Mouse (Mus musculus) spleen, adult 2 months (tissue): ENCODE results near the gene R3hdm4.
A peak's percentile ranks its signal among the peaks of the same experiment; 100 is the strongest.

Experiments
- CTCF ChIP-seq: fragments of 200-500 bp; IDR thresholded peaks from 2 replicates; pipeline ENCODE4 v1.5.1; 2011; ENCODE audit warnings: mild to moderate bottlenecking, inconsistent platforms; ENCODE audit not compliant: insufficient read depth, insufficient read length, insufficient replicate concordance; ENCODE audit errors: extremely low read depth
- POLR2A ChIP-seq: fragments of 200-500 bp; IDR thresholded peaks from 2 replicates; pipeline ENCODE4 v1.6.1; 2011; ENCODE audit warnings: low read depth, low read length, inconsistent platforms

- TF ChIP-seq POLR2A, result no peak
- peak; percentile 80; the same call in 1 of the 2 replicates for TF ChIP-seq CTCF
These were observed 37.5 kb downstream of the R3hdm4 start for GRCm38 (mm10) chr10:79883297-79884084.
